Mouse (Mus musculus) monocyte, adult 2 months (primary cell): ENCODE measurements around the gene Dop1a.

ENCODE experiments used
- DNase-seq, 2 experiments: peaks; one replicate each; pipeline ENCODE4 v3.0.0; 2022; ENCODE audit warnings: low spot score in 2 of 2, low read depth in 1 of 2

Gene Dop1a

GRCm38 (mm10) chr9:86499083-86499482, 32.1 kb downstream of the Dop1a start:
- DNase-seq, result no peak

DNA sequence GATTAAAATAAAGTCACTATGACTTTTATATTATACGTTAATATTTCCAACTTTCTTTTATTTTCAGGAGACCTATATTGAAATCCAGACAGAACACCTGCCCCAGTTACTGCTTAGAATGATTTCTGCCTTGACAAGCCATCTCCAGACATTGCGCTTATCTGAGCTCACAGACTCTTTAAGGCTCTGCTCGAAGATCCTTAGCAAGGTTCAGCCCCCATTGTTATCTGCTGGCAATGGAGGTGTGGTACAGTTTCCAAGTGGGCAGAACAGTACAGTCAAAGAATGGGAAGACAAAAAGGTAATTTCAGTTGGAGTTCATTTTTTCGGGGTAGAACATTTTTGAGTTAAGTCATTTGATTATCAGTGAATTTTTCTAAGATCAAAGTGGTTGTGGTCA, 40.5 kb downstream of the Dop1a start:
- no peak for DNase-seq

GRCm38 (mm10) chr9:86513733-86514132, 46.8 kb downstream of the Dop1a start:
- DNase-seq, result no peak

- DNase-seq, result no peak
Observed at GRCm38 (mm10) chr9:86514390-86514789, 47.4 kb downstream of the Dop1a start.

DNA sequence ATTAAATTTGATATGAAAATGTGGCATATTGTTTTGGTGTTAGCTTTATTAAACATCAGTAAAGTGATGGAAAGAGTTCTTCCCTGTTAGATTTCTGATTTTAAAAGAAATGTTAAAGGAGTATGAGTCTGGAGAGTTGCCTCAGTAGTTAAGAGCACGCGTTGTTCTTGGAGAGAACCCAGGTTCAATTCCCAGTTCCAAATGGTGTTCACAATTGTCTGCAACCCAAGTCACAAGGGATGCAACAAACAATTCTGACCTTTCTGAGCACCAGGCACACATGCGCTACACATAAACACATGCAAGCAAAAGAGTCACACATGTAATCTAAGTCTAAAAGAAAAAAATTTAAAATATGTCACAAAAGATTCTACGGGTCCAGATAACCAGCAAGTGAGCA, 47.8 kb downstream of the Dop1a start:
- no peak for DNase-seq

GRCm38 (mm10) chr9:86522335-86522734, 55.4 kb downstream of the Dop1a start:
- DNase-seq, result no peak

DNA sequence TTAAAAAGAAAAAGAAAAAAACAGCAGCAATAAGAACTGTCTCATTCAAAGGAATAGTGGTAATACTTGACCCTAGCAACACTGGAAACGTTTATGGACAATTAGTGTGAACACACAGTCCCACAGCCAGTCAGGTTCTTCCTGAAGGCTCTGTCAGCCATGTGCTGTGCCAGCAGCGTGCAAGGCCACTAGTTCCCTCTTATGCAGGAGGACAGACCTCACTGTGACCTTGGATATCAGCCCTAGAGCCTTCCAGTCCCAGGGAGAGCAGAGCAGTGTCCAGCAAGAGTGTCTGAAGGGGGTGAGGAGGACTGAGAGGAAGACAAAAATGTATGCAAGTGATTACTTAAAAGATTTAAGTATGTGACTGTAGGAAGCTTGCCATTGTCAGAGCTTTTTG, 58.6 kb downstream of the Dop1a start:
- DNase-seq, result no peak

- no peak for DNase-seq
Observed at GRCm38 (mm10) chr9:86534071-86534470, 67.1 kb downstream of the Dop1a start.

DNA sequence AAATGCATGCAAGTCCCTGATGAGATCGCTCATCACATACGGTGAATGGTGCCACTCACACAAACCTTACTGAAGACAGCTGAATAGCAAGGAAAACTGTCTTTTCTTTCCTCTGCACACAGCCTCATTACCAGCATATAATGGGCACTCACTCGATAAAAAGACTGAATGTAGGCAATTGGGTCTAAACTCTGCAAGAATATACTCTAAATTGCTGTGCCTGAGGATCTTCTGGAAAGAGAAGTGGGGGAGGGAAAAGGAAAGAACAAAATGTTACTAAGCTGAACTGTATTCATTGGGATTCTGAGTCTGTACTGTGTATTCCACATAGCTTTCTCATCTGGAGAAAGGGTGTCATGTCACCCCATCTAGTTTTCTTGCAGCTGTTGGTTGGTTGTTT, 76.5 kb downstream of the Dop1a start:
- DNase-seq, result no peak

DNA sequence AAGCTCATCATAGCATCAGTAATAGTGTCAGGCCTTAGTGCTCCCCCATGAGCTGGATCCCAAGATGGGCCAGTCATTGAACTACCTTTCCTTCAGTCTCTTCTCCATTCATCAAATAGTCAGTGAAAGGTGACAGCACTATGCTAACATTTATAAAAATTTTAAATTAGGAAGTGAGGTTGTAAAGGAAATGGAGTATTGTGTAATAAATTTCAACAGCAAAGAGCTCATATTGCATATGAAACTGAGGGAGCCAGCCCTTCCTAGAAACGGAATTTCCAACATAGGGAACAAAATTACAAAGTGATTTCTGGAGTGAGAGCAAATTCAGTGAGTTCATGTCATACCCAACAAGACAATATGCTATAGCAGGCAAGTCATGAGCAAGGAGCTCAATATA, 77.6 kb downstream of the Dop1a start:
- DNase-seq, result no peak

DNA sequence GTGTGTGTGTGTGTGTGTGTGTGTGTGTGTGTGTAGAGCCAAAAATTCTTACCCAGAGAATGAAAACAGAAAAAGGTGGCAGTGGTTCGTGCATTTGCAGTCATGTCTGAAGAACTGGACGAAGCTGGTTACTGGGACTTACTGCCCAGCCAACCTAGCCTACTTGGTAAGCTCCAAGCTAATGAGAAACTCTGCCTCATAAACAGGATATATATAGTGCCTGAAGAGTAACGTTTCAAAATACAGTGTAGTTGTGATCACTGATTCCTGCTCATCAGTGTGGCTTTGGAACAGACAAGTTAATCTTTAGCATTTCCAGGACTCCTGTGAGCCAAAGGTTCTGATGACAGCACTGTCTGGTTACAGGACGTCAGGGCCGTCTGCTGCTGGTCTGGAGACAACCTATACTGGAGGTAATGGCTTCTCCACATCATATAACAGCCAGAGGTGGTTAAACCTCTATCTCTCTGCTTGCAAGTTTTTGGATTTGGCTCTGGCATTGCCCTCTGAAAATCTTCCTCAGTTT, 82.7 kb downstream of the Dop1a start:
- DNase-seq, result no peak

DNA sequence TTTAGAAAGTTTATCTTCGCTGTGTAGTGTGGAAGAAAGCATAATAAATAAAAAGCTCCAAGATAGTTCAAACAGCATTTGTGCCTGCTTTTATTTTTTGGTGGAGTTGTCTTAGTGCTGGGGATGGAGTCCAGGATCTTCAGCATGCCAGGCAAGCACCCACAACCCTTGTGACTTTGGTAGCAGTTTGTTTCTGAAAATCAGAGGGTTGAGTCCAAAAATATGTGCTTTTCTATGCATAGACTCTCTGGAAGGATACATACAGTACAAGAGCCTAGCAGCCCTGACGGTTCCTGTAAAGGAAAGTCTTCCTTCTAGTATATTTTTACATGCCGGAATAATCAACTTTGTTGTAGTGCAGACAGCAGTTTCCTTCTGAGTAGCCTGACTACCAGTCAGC, 83.8 kb downstream of the Dop1a start:
- DNase-seq, result no peak

GRCm38 (mm10) chr9:86553886-86554285, 86.9 kb downstream of the Dop1a start:
- DNase-seq, result no peak

DNA sequence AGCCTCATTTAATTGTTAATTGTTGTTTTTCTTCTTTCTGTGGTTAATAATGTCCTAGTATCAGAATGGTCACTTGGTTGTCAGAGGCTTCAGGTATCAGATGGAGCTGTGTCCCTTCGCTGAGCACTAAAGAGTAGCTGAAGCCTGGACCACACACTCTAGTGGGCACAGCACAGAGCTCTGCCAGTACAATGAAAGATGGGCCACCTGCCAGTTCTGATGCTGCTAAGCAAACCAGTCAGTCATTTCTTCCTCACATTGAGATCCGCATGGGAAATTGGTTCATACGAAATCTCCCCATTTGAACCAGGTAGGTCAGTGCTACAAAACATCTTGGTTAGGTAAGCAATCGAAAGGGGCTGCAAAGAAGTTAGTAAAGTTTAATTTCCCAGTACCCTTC, 87.7 kb downstream of the Dop1a start:
- no peak for DNase-seq

DNA sequence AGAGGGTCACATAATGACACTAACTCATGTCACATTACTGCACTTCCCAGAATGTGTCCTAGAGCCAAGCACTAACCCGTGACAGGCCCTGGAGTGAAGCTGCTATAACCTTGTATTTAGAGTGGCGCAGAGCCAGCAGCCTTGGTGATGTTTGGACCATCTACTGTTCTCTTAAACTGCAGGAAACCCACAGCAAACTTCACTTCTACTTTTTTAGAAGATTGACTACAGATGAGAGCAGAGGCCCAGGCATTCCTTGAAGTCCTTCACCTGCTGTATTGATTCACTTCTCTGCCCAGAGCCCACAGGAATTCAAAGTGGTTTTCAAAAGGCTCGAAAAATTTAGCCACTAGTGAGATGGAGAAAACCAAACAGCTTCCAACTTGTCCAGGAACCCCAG, 93.6 kb downstream of the Dop1a start:
- DNase-seq, result no peak

DNA sequence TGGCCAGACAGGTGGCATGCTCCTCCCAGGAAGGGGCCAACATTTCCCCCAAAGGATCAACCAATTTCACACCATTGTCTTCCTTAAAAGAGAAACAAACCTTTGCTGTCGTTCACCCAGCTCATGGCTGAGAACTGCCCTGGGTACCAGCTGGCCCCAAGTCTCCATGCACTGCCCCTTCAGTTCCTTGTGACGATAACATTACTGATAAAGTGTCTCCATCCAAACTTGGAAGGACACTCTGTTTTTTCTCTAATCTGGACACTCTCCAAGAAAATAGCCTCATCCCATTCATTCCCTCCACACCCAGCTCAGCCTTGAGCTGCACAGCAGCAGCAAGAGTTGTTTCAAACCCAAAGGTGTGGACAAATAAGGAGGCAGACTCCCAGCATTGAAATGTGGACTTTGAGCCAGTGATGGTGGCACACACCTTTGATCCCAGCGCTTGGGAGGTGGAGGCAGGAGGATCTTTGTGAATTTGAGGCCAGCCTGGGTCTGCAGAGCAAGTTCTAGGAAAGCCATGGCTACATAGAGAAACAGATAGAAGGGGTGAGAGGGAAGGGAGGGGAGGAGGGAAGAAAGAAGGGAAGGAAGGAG, 102.5 kb downstream of the Dop1a start:
- DNase-seq, result no peak

DNA sequence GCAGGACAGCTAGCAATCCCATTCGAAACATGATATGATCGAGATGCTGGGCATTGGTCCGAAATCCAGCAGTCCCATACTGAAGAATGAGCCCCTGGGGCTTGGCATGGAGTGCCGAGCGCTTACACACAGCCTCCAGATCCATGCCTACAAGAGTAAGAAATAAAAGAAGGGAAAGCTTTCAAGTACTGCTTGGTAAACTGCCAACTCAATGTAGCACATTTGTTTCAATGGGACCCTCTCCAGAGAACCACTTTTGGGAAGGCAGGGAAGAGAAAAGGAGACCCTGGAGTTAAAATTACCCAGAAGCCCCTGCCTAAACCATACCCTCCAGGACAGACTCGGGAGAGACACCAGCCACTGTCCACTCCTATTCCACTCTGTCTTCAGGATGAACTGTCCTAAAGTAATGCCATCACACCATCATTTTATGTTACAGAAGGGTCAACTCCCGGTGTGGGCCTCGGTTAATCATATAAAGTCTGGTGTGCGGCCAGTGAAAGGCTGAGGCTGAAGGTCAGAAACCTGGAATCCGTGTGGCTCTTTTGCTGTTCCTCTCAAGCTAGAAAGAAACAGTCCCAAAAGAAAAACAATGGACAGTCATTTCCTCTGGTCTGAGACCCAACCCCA, 103.4 kb downstream of the Dop1a start:
- no peak for DNase-seq

- no peak for DNase-seq
Observed at GRCm38 (mm10) chr9:86570946-86571345, 104.0 kb downstream of the Dop1a start.

DNA sequence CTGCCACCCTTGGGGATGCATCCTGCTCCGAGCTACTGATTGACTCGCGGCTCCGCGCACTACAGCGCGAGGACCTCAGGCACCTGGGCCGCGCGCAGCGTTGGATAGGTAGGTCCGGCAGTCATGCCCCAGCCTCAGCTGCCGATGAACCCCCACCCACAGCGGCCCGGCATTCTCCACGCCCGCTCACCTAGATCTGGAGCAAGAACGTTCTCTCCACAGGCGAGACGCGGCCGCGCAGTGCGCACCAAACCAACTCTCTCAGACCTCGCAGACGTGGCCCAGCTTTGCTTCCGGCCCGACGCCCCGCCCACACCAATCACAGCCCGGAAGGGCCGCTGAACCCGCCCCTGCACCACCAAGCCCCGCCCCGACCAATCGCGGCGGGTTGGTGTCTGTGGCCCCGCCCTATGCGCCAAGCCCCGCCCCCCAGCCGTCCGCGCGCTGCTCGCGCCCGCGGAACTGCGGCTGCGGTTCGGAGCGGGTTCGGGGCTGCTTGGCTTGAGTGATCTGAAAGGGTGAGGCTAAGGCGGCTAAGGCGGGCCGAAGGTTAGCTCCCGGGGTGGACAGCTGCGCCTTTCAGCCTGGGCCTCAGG, 104.7 kb downstream of the Dop1a start, which contains the start of the genes Pgm3 and Rwdd2a:
Gene Pgm3 (minus strand): TSS at position 303 of the 596 bp plus-strand sequence.
Gene Rwdd2a (plus strand): TSS at position 452 of the 596 bp plus-strand sequence.
- DNase-seq, result peak; percentile 75 to 92

GRCm38 (mm10) chr9:86572196-86572595, 105.2 kb downstream of the Dop1a start:
- no peak for DNase-seq

DNA sequence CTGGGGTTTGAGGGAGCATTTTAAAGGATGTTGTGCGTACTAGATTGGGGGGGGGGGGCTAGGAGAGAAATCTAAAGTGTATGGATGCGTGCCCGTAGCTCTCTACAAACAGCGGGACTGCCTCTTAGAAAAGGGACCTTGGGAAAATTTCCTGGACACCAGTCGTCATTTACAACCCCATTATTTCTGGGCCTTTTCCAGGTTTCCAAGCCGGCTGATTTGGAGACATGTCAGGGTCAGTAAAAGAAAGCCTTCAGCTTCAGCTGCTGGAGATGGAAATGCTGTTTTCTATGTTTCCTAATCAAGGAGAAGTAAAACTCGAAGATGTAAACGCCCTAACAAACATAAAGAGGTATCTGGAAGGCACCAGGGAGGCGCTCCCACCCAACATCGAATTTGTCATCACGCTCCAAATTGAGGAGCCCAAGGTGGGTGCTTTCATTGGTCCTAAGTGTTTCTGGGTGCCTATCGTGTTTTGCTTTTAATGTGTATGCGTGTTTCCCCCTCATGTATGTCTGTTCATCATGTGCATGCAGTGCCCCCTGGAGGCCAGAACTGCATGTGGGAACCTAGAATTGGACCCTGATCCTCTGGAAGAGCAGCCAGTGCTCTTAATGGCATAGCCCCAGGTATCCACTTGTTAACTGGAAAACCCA, 105.8 kb downstream of the Dop1a start:
- DNase-seq, result peak; percentile 29 to 78
